Mouse (Mus musculus): Measurements from ENCODE around the gene Unc45a. TPM values are rescaled to one million over a fixed set of nuclear protein-coding genes. Genes with fewer than 3 reads are reported as not detected.

Gene Unc45a
- polyA plus RNA-seq (2015; fragmentation: Nextera tagmentation; extraction: Ambion mirVana): 61.3 and 61.7 TPM in 2 replicates

GRCm38 (mm10) chr7:80340793-80341192 is at the start of gene Unc45a:
Gene Unc45a, minus strand, starts transcription at chr7:80341005.
- Histone ChIP-seq H3K27ac (replicated peaks) (peak within 1 kb of the TSS; percentile 91), H3K4me2 (peak within 1 kb of the TSS; percentile 93)

GRCm38 (mm10) chr7:80387633-80388543 is 47.1 kb upstream of the Unc45a start, which contains the start of gene Fes:
Gene Fes, minus strand, starts transcription at chr7:80387946.
- Histone ChIP-seq H3K9me3 (no peaks in the 10 kb centered on the region), H3K4me1 (replicated peaks) (peaks cover 24% of the 10 kb centered on the region), H3K36me3 (peaks cover 32% of the 10 kb centered on the region), H3K4me2 (peak within 1 kb of the TSS; percentile 44), H3K27me3 (peaks cover 18% of the 10 kb centered on the region), H3K4me3 (peak within 1 kb of the TSS; percentile 29), H3K9ac (peak within 1 kb of the TSS; percentile 63), H3K27ac (replicated peaks) (peak within 1 kb of the TSS; percentile 46; the same call in 1 of the 2 replicates)
- WGBS: 14% methylated on average over 33 of the region's 33 CpGs
- ATAC-seq (ENCODE audit: low read depth): no peak

More at GRCm38 (mm10) chr7:80340793-80341192, at the start of gene Unc45a:
- peak; percentile 47 for ATAC-seq (ENCODE audit: low read depth)
- WGBS: under 1% methylated on average over 11 of the region's 11 CpGs
- peaks cover 63% of the 10 kb centered on the region for H3K4me1 ChIP-seq (replicated peaks)
- H3K9me3 ChIP-seq: no peaks in the 10 kb centered on the region
- H3K36me3 ChIP-seq: peaks cover 23% of the 10 kb centered on the region
- no peaks in the 10 kb centered on the region for H3K27me3 ChIP-seq
- peak within 1 kb of the TSS; percentile 64 for H3K4me3 ChIP-seq
- H3K9ac ChIP-seq: peak within 1 kb of the TSS; percentile 89

- 19% methylated on average over 17 of the region's 17 CpGs for WGBS
- peaks cover 25% of the 10 kb centered on the region for H3K36me3 ChIP-seq
- peak overlapping the region; percentile 63 for H3K9ac ChIP-seq
- no peaks in the 10 kb centered on the region for H3K9me3 ChIP-seq
- peak overlapping the region; percentile 46; the same call in 1 of the 2 replicates for H3K27ac ChIP-seq (replicated peaks)
- H3K4me1 ChIP-seq (replicated peaks): peaks cover 24% of the 10 kb centered on the region
- peak overlapping the region; percentile 29 for H3K4me3 ChIP-seq
- H3K4me2 ChIP-seq: peak overlapping the region; percentile 44
- no peak for ATAC-seq (ENCODE audit: low read depth)
- peaks cover 21% of the 10 kb centered on the region for H3K27me3 ChIP-seq
These were observed 46.3 kb upstream of the Unc45a start for GRCm38 (mm10) chr7:80387033-80387632.

GRCm38 (mm10) chr7:80386235-80386930 is 45.6 kb upstream of the Unc45a start:
- Histone ChIP-seq H3K36me3 (peaks cover 17% of the 10 kb centered on the region), H3K4me1 (replicated peaks) (peaks cover 24% of the 10 kb centered on the region), H3K27me3 (peaks cover 25% of the 10 kb centered on the region), H3K4me2 (peak overlapping the region; percentile 44), H3K9me3 (no peaks in the 10 kb centered on the region), H3K27ac (replicated peaks) (no peak overlapping the region), H3K9ac (0 out of 2 replicates have a peak overlapping the region, but pooled peaks have one; percentile 31), H3K4me3 (peak overlapping the region; percentile 29; the same call in 1 of the 2 replicates)
- peak; percentile 71 for ATAC-seq (ENCODE audit: low read depth)
- WGBS: 42% methylated on average over 18 of the region's 18 CpGs

GRCm38 (mm10) chr7:80382919-80383318 is 42.1 kb upstream of the Unc45a start:
- Histone ChIP-seq H3K4me2 (no peak overlapping the region), H3K27me3 (peaks cover 22% of the 10 kb centered on the region), H3K4me3 (no peak overlapping the region), H3K9me3 (no peaks in the 10 kb centered on the region), H3K9ac (no peak overlapping the region), H3K36me3 (no peaks in the 10 kb centered on the region), H3K4me1 (replicated peaks) (peaks cover 17% of the 10 kb centered on the region), H3K27ac (replicated peaks) (no peak overlapping the region)
- WGBS: 76% methylated on average over 11 of the region's 11 CpGs
- ATAC-seq (ENCODE audit: low read depth): no peak

- Histone ChIP-seq H3K4me1 (replicated peaks) (no peaks in the 10 kb centered on the region; the same call in 1 of the 2 replicates), H3K4me3 (no peak overlapping the region), H3K9me3 (no peaks in the 10 kb centered on the region), H3K27me3 (peaks cover 8% of the 10 kb centered on the region; the same call in 1 of the 2 replicates), H3K36me3 (no peaks in the 10 kb centered on the region), H3K27ac (replicated peaks) (no peak overlapping the region), H3K4me2 (no peak overlapping the region), H3K9ac (no peak overlapping the region)
- no peak for ATAC-seq (ENCODE audit: low read depth)
- 61% methylated on average over 13 of the region's 13 CpGs for WGBS
These were observed 38.7 kb upstream of the Unc45a start for GRCm38 (mm10) chr7:80379531-80379930.

GRCm38 (mm10) chr7:80377471-80377870 is 36.7 kb upstream of the Unc45a start:
- Histone ChIP-seq H3K4me1 (replicated peaks) (no peaks in the 10 kb centered on the region; the same call in 1 of the 2 replicates), H3K9ac (no peak overlapping the region), H3K36me3 (no peaks in the 10 kb centered on the region), H3K4me2 (no peak overlapping the region), H3K9me3 (no peaks in the 10 kb centered on the region), H3K27ac (replicated peaks) (no peak overlapping the region), H3K4me3 (no peak overlapping the region), H3K27me3 (peaks cover 8% of the 10 kb centered on the region; the same call in 1 of the 2 replicates)
- 34% methylated on average over 6 of the region's 6 CpGs for whole genome bisulfite sequencing
- no peak for ATAC-seq (ENCODE audit: low read depth)

- 61% methylated on average over 10 of the region's 10 CpGs for WGBS
- Histone ChIP-seq H3K9ac (no peak overlapping the region), H3K27ac (replicated peaks) (no peak overlapping the region), H3K4me2 (no peak overlapping the region), H3K4me3 (no peak overlapping the region), H3K9me3 (no peaks in the 10 kb centered on the region), H3K36me3 (no peaks in the 10 kb centered on the region), H3K4me1 (replicated peaks) (no peaks in the 10 kb centered on the region; the same call in 1 of the 2 replicates), H3K27me3 (no peaks in the 10 kb centered on the region)
- ATAC-seq (ENCODE audit: low read depth): no peak
These were observed 35.4 kb upstream of the Unc45a start for GRCm38 (mm10) chr7:80376192-80376591.

GRCm38 (mm10) chr7:80375376-80376039 is 34.7 kb upstream of the Unc45a start:
- no peak for ATAC-seq (ENCODE audit: low read depth)
- Histone ChIP-seq H3K9ac (no peak overlapping the region), H3K4me3 (no peak overlapping the region), H3K9me3 (no peaks in the 10 kb centered on the region), H3K4me2 (no peak overlapping the region), H3K27ac (replicated peaks) (no peak overlapping the region), H3K4me1 (replicated peaks) (peaks cover under 1% of the 10 kb centered on the region; the same call in 1 of the 2 replicates), H3K36me3 (no peaks in the 10 kb centered on the region), H3K27me3 (no peaks in the 10 kb centered on the region)
- WGBS: 83% methylated on average over 9 of the region's 9 CpGs

GRCm38 (mm10) chr7:80374733-80375132 is 33.9 kb upstream of the Unc45a start:
- H3K9ac ChIP-seq: no peak overlapping the region
- no peak overlapping the region for H3K27ac ChIP-seq (replicated peaks)
- WGBS: 93% methylated on average over 3 of the region's 3 CpGs
- no peaks in the 10 kb centered on the region for H3K36me3 ChIP-seq
- no peaks in the 10 kb centered on the region for H3K9me3 ChIP-seq
- peaks cover 9% of the 10 kb centered on the region for H3K4me1 ChIP-seq (replicated peaks)
- no peak overlapping the region for H3K4me2 ChIP-seq
- no peaks in the 10 kb centered on the region for H3K27me3 ChIP-seq
- no peak for ATAC-seq (ENCODE audit: low read depth)
- H3K4me3 ChIP-seq: no peak overlapping the region

GRCm38 (mm10) chr7:80374280-80374679 is 33.5 kb upstream of the Unc45a start:
- 63% methylated on average over 3 of the region's 3 CpGs for WGBS

More at GRCm38 (mm10) chr7:80374280-80374679, 33.5 kb upstream of the Unc45a start:
- H3K9ac ChIP-seq: no peak overlapping the region
- peaks cover 13% of the 10 kb centered on the region for H3K4me1 ChIP-seq (replicated peaks)
- no peak overlapping the region for H3K4me2 ChIP-seq
- no peaks in the 10 kb centered on the region for H3K9me3 ChIP-seq
- no peaks in the 10 kb centered on the region for H3K36me3 ChIP-seq
- no peak overlapping the region for H3K27ac ChIP-seq (replicated peaks)
- ATAC-seq (ENCODE audit: low read depth): no peak
- no peaks in the 10 kb centered on the region for H3K27me3 ChIP-seq
- no peak overlapping the region for H3K4me3 ChIP-seq

All from neural tube, embryonic 13.5 days (tissue).